Mouse (Mus musculus) fibroblast of lung, adult 2 months (primary cell): Measurements from ENCODE around the gene Thsd4.

ENCODE experiments used
- DNase-seq: peaks from one replicate; pipeline ENCODE4 v3.0.0-alpha.2; 2011; ENCODE audit warnings: low read depth

Gene Thsd4

GRCm38 (mm10) chr9:60216029-60216428, 305.8 kb downstream of the Thsd4 start:
- no peak for DNase-seq

DNA sequence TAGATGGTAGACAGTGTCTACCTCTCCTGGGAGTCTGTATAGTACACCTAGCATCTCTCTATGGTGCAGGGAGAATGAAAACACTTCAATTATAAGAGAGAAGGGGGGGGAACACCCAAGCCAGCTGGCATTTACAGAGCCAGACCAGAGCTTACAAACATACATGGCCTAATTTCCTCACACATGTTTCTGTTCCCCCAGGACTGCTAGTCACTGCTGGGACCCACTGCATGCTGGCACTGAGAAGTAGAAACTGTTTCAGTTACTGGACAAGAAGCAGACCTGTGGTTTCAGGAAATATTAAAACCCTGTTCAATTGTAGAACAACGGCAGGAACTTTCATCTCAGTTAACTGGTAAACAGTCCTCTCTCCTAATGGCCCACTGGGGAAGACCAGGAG, 308.7 kb downstream of the Thsd4 start:
- DNase-seq: no peak

GRCm38 (mm10) chr9:60208843-60209242, 313.0 kb downstream of the Thsd4 start:
- no peak for DNase-seq

- DNase-seq: no peak
Measured at GRCm38 (mm10) chr9:60203141-60203540, 318.7 kb downstream of the Thsd4 start.

GRCm38 (mm10) chr9:60200436-60200835, 321.4 kb downstream of the Thsd4 start:
- no peak for DNase-seq

GRCm38 (mm10) chr9:60198530-60199200, 323.2 kb downstream of the Thsd4 start:
- DNase-seq: no peak

GRCm38 (mm10) chr9:60195502-60195901, 326.3 kb downstream of the Thsd4 start:
- DNase-seq: no peak

- DNase-seq: no peak
Measured at GRCm38 (mm10) chr9:60194905-60195304, 326.9 kb downstream of the Thsd4 start.

GRCm38 (mm10) chr9:60192321-60192720, 329.5 kb downstream of the Thsd4 start:
- DNase-seq: no peak

- DNase-seq: no peak
Measured at GRCm38 (mm10) chr9:60187437-60187836, 334.4 kb downstream of the Thsd4 start.

GRCm38 (mm10) chr9:60186948-60187347, 334.9 kb downstream of the Thsd4 start:
- no peak for DNase-seq

DNA sequence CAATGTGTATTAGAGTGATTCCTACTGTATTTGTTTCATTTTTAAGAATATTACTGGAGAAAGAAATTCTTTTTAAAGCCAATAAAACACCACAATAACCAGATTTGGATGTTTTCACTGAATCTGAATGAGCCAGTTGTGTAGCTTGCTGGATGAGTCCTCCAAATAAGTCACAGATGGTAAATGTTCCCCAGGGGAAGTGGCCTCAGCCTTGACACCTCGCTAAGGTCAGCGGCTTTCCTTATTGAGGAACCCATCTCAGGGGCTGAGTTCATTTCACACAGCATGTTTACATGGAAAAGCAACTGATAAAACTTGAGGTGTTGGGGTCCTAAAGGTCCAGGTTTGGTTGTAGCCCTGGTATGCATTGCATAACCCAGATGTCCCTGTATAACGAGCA, 337.8 kb downstream of the Thsd4 start:
- no peak for DNase-seq

DNA sequence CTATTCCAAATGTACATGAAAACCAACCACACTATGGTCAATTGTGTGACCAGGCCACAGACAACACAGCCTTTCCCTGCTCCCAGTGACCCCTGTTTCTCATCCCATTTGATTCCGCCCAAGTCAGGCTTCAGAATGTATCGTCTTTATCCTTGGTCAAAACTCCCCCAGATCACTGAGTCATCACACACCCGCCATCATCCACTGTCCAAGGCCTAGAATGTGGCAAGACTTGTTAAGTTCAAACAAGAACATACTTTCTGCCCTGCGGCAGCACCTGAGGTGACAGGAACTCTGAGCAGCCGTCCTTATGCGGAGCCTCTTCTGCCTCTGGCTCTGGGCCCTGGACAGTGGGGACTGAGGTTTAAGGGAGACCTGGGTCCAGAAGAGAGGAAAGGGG, 339.5 kb downstream of the Thsd4 start:
- DNase-seq: no peak

- no peak for DNase-seq
Measured at GRCm38 (mm10) chr9:60180936-60181335, 340.9 kb downstream of the Thsd4 start.

GRCm38 (mm10) chr9:60180114-60180513, 341.7 kb downstream of the Thsd4 start:
- no peak for DNase-seq

- DNase-seq: no peak
Measured at GRCm38 (mm10) chr9:60176311-60176710, 345.5 kb downstream of the Thsd4 start.

DNA sequence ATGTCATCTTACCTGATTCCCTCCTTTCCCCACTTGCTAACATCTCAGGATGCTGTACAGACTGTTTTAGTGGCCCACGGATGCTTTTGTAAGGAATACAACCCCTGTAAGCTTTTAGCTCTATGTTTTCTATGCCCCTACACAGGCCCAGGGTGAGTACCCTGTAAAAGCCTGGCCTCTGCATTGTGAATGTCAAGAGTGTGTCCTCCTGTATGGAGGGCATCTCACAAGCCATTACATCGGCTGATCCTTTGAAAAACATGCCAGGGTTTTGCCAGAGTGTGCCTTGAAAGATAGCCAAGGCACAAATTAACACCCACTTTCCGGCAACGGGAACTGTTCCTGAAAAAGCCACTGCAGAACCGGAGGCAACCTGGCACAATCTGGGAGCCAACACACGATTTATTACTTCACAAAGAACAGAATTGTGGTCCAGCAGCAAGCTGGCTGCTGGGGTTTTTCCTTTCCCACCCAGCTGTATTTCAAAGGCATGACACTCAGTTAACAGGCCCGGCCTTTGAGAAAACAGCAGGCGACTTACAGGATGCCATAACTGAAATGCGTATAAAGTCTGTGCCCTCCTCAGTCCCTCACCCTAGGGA, 349.3 kb downstream of the Thsd4 start:
- DNase-seq: peak; percentile 58

DNA sequence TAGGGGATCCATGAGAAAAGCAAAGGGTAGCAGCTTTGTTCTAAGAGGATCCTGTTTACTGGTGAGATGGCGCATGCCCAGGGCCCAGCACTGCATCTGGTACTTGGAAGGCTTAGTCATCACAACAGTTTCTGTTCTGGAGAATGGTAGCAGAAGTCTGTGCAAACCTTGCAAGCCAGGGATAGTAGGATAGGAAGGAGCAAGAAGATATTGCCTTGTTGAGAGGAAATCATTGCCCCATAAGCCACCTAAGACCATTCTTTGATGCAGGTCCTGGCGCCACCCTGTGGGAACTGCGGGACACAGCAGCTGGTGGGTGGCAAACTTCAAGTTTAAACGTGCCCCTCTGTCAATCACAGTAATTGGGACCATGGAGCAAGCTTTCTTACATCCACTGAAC, 354.9 kb downstream of the Thsd4 start:
- DNase-seq: no peak

DNA sequence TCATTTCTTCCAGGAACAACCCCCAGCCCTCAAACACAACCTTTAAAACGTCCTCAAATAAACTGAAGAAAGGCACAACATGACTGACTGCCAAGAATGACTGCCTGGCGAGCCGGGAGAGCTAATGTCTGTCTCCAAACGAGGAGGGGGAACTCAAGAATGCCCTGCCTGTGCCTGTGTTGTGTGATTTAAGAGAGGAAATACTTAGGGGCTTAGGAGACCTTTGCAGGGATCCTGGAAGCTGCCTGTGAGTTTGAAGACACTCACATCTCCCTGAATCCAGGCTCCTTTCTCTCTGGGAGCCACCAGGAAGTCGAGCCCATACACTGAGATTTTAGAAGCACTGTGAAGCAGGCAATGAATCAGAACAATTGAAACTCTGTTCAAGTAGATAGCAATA, 361.0 kb downstream of the Thsd4 start:
- peak; percentile 38 for DNase-seq

GRCm38 (mm10) chr9:60160194-60160593, 361.7 kb downstream of the Thsd4 start:
- no peak for DNase-seq

DNA sequence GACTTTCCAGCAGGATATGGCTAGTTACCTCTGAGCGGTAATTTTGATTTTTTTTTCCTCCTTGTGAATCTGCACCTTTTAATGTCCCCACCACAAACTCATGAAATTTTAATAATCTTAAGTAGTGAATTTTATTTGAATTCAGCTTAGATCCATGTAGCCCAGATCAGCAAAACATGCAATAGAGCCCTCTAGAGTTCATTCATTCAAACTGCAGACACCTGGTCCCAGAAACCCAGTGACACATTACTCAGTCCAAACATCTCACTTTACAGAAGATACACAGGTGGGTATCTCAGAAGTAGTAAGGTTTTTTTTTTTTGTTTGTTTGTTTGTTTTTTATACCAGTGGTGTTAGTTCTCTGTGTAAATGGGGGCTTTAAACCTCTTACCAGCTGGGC, 368.9 kb downstream of the Thsd4 start:
- no peak for DNase-seq

DNA sequence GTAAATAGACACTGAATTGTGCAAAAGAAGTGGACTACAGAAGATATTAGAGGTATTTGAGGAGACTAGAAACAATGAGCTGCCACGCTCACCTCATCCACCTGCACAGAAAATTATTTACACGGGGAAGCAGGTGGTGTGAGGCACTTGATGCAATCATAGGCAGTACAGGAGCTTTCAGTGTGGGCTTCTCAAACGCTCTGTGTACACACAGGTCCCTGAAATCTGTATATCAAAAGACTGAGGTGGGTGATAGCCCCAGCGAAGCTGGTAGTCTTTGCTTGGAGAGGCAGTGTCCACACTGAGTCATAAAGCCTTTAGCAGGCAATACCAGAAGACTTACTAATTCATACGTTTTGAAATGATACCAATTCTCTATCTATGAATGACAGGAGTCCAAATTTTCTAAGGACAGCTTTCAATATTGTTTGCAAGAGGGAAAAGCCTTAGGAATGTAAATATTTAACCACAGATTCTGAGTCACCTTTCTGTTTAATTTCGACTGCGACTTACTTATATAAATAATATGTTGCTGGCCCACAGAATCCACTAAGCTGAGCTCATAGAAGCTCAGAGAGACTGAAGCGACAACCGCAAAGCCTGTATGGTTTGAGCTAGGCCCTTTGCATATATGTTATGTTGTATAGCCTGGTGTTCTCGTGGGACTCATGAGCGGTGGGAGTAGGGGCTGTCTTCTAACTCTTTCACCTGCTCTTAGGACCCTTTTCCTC, 369.8 kb downstream of the Thsd4 start:
- no peak for DNase-seq

DNA sequence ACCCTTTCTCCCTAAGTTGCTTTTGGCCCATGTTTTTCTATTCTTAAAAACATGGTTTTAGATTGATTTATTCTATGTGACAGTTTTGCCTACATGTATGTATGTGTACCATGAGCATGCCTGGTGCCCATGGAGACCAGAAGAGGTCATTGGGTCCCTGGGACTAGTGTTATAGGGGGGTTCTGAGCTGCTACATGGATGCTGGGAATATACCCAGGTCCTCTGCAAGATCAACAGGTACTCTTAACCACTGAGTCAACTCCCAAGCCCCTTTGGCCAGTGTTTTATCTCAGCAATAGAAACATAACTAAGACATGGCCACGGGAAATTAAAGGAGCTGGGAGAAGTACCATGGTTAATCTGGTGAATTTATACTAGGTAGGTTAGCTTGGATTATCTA, 371.3 kb downstream of the Thsd4 start:
- DNase-seq: no peak
